Mouse (Mus musculus) limb, embryonic 13.5 days (tissue): ENCODE results near the gene Kat6b. TPM values are rescaled to one million over a fixed set of nuclear protein-coding genes. Genes with fewer than 3 reads are reported as not detected.
"Not testable (repeated sequence)": the region's sequence is repeated elsewhere in the genome, so short reads cannot be mapped to it uniquely, and the experiment has no call there.

Experiments used
- ATAC-seq: fragments of 200-750 bp; cut with Nextera tagmentation; 2 replicates; pipeline ENCODE4 v1.8.0; 2017; ENCODE audit warnings: low read depth, moderate number of reproducible peaks, moderate TSS enrichment; ENCODE audit not compliant: low FRiP score
- H3K27ac ChIP-seq: fragments of 300-500 bp; sonication (generic); 2 replicates; pipeline ENCODE4 v1.5.1; 2015; ENCODE audit warnings: inconsistent platforms, mild to moderate bottlenecking, moderate library complexity
- H3K27me3 ChIP-seq: fragments of 300-500 bp; sonication (generic); 2 replicates; pipeline ENCODE4 v1.6.1; 2015; ENCODE audit warnings: mild to moderate bottlenecking, inconsistent platforms
- H3K36me3 ChIP-seq: fragments of 300-500 bp; sonication (generic); 2 replicates; pipeline ENCODE4 v1.6.1; 2015; ENCODE audit warnings: inconsistent platforms, mild to moderate bottlenecking, moderate library complexity
- H3K4me1 ChIP-seq: fragments of 300-500 bp; sonication (generic); 2 replicates; pipeline ENCODE4 v1.6.1; 2015; ENCODE audit warnings: inconsistent platforms
- H3K4me2 ChIP-seq: fragments of 300-500 bp; sonication (generic); replicated peaks from 2 replicates; pipeline ENCODE4 v1.6.1; 2015; ENCODE audit warnings: inconsistent platforms, mild to moderate bottlenecking, moderate library complexity
- H3K4me3 ChIP-seq: fragments of 300-500 bp; sonication (generic); 2 replicates; pipeline ENCODE4 v1.5.1; 2015; ENCODE audit warnings: moderate library complexity, mild to moderate bottlenecking, inconsistent platforms
- H3K9ac ChIP-seq: fragments of 300-500 bp; sonication (generic); 2 replicates; pipeline ENCODE4 v1.6.1; 2015; ENCODE audit warnings: mild to moderate bottlenecking, inconsistent platforms
- H3K9me3 ChIP-seq: fragments of 300-500 bp; sonication (generic); 2 replicates; pipeline ENCODE4 v1.6.1; 2016; ENCODE audit warnings: inconsistent platforms
- WGBS: fragments of 180-500 bp; shearing (Covaris S2); methylation state at CpG from one replicate; pipeline ENCODE4 v1.1.7; 2015; 5-methylcytosine and 5-hydroxymethylcytosine counted together
- polyA plus RNA-seq: library from polyadenylated mRNA; unstranded; fragments of >200 nt; fragmentation: Nextera tagmentation; extraction: Ambion mirVana; gene quantifications from 2 replicates; pipeline ENCODE4 v1.2.1, GENCODE M21; 2015

The Kat6b gene
- polyA plus RNA-seq, 1 experiment from 2014 or later = 31.4 TPM

DNA sequence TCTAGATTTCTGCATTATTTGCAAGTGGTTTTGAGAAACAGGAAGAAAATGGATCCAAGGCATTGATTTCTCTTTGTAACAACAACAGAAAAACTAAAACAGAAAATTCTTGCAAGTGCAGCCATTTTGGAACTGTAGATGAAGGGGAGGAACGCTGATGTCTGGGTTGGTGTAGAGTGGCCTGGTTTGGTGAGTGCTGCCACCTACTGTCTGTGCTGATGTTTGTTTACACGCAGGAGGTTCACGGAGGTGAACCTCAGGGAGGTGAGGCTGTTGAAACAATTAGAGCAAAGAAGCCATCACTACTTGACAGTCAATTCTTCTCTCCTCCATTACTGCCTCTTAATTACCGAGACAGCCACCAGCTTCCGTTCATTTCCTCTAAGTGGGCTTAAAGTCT is 178.4 kb downstream of the Kat6b start:
- no peak overlapping the region for H3K4me2 ChIP-seq
- no peaks in the 10 kb centered on the region for H3K27me3 ChIP-seq
- no peak overlapping the region for H3K9ac ChIP-seq
- WGBS = 14% methylated on average over 5 of the region's 5 CpGs
- no peak overlapping the region for H3K27ac ChIP-seq
- no peaks in the 10 kb centered on the region for H3K9me3 ChIP-seq
- peaks cover 44% of the 10 kb centered on the region for H3K4me1 ChIP-seq
- H3K4me3 ChIP-seq = no peak overlapping the region
- peaks cover 58% of the 10 kb centered on the region for H3K36me3 ChIP-seq
- ATAC-seq = peak; percentile 78

DNA sequence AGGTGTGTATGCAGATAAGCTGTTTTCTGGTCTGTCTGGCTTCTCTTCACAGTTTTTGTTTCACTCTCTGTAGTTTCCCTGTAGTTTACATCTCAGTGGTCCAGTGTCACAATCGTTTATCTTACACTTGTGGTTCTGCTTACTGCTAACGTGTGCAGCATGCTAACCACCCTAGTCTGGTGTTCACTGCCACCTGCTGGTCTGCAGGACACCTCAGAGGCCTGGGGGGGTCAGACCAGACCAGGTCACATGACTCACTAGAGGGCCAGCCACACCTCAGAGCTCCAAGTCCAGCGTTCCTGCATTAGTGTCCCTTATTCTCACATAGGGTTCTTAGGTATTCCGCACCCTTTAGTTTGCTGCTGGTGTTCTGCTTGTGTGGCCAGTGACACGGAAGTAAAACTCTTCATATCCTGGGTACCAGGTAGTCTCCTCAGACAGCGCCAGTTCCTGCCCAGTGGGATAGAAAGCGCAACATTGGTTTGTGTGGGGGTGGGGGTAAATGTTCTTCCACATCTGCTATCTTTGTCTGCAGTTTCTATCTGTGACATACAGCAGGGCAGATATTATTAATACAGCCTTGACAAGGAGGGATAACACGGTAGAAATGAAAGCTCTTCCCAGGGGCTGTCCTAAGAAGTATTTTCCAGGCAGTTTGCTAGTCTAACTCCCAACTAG is 181.4 kb downstream of the Kat6b start:
- H3K4me1 ChIP-seq = peaks cover 28% of the 10 kb centered on the region
- H3K27me3 ChIP-seq = no peaks in the 10 kb centered on the region
- H3K9me3 ChIP-seq = no peaks in the 10 kb centered on the region
- 77% methylated on average over 8 of the region's 8 CpGs for WGBS
- peaks cover 79% of the 10 kb centered on the region for H3K36me3 ChIP-seq
- H3K4me2 ChIP-seq = no peak overlapping the region
- ATAC-seq = no peak
- H3K27ac ChIP-seq = no peak overlapping the region
- no peak overlapping the region for H3K4me3 ChIP-seq
- H3K9ac ChIP-seq = no peak overlapping the region

DNA sequence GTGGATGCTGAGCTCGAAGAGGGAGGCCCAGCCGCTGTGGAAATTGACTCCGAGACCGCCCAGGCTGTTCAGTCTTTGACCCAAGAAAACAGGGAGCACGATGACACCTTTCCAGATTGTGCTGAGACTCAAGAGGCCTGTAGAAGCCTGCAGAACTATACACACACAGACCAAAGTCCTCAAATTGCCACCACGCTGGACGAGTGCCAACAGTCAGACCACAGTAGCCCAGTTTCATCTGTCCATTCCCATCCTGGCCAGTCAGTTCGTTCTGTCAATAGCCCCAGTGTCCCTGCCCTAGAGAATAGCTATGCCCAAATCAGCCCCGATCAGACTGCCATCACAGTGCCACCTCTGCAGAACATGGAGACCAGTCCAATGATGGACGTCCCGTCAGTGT is 188.0 kb downstream of the Kat6b start:
- Histone ChIP-seq H3K4me3 (no peak overlapping the region), H3K4me2 (no peak overlapping the region), H3K9me3 (no peaks in the 10 kb centered on the region), H3K9ac (no peak overlapping the region), H3K36me3 (peaks cover 69% of the 10 kb centered on the region), H3K4me1 (peaks cover 32% of the 10 kb centered on the region), H3K27me3 (no peaks in the 10 kb centered on the region), H3K27ac (no peak overlapping the region)
- 89% methylated on average over 11 of the region's 11 CpGs for WGBS
- no peak for ATAC-seq

DNA sequence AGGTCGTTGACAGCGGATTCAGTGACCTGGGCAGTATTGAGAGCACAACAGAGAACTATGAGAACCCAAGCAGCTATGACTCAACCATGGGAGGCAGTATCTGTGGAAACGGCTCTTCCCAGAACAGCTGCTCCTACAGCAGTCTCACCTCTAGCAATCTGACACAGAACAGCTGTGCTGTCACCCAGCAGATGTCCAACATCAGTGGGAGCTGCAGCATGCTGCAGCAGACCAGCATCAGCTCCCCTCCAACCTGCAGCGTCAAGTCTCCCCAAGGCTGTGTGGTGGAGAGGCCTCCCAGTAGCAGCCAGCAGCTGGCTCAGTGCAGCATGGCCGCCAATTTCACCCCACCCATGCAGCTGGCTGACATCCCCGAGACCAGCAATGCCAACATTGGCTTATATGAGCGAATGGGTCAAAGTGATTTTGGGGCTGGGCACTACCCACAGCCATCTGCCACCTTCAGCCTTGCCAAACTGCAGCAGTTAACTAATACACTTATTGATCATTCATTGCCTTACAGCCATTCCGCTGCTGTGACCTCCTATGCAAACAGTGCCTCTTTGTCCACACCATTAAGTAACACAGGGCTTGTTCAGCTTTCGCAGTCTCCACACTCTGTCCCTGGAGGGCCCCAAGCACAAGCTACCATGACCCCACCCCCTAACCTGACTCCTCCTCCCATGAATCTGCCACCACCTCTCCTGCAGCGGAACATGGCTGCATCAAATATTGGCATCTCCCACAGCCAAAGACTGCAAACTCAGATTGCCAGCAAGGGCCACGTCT is 188.6 kb downstream of the Kat6b start:
- Histone ChIP-seq H3K9me3 (no peaks in the 10 kb centered on the region), H3K4me1 (peaks cover 38% of the 10 kb centered on the region), H3K27ac (no peak overlapping the region), H3K36me3 (peaks cover 63% of the 10 kb centered on the region), H3K4me3 (no peak overlapping the region), H3K4me2 (no peak overlapping the region), H3K9ac (no peak overlapping the region), H3K27me3 (no peaks in the 10 kb centered on the region)
- WGBS = 74% methylated on average over 11 of the region's 11 CpGs
- 0 out of 2 replicates have a peak, but pooled peaks have one; percentile 38 for ATAC-seq

GRCm38 (mm10) chr14:21670422-21671006 is 189.3 kb downstream of the Kat6b start:
- 92% methylated on average over 15 of the region's 15 CpGs for WGBS
- H3K9me3 ChIP-seq, H3K4me2 ChIP-seq, ATAC-seq, H3K27ac ChIP-seq, H3K27me3 ChIP-seq, H3K9ac ChIP-seq, H3K4me3 ChIP-seq: not testable (repeated sequence)
- peaks cover 56% of the 10 kb centered on the region for H3K36me3 ChIP-seq
- peaks cover 45% of the 10 kb centered on the region for H3K4me1 ChIP-seq

GRCm38 (mm10) chr14:21673100-21673499 is 191.9 kb downstream of the Kat6b start:
- no peak overlapping the region for H3K9ac ChIP-seq
- peaks cover 59% of the 10 kb centered on the region for H3K4me1 ChIP-seq
- no peaks in the 10 kb centered on the region for H3K27me3 ChIP-seq
- no peak overlapping the region for H3K4me2 ChIP-seq
- peak overlapping the region; percentile 61 for H3K27ac ChIP-seq
- no peak overlapping the region for H3K4me3 ChIP-seq
- ATAC-seq = no peak
- no peaks in the 10 kb centered on the region for H3K9me3 ChIP-seq
- WGBS = 36% methylated on average over 4 of the region's 4 CpGs
- H3K36me3 ChIP-seq = peaks cover 32% of the 10 kb centered on the region

DNA sequence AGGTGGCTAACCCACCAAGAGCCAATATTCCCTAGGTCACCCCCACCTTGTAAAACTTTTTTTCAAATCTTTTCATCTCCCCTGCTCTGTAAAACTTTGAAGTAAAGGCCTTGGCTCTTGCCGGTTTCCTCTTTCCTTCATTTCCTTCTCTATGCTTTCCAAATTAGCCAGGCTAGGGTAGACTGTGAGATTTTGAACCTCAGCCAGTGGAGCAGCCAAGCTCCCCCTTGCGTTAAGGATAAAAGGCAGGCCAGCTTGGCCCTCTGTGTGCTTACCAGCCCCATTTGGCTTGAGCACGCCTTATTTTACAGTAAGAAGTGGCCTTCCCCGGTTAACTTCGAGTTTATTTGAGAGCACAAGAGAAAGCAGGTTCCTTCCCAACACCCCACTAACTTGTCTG is 193.2 kb downstream of the Kat6b start:
- peak overlapping the region; percentile 76 for H3K27ac ChIP-seq
- H3K36me3 ChIP-seq = peaks cover 18% of the 10 kb centered on the region
- no peak overlapping the region for H3K9ac ChIP-seq
- no peaks in the 10 kb centered on the region for H3K9me3 ChIP-seq
- H3K4me3 ChIP-seq = no peak overlapping the region
- peak; percentile 61 for ATAC-seq
- peaks cover 63% of the 10 kb centered on the region for H3K4me1 ChIP-seq
- WGBS = 11% methylated on average over 5 of the region's 5 CpGs
- H3K4me2 ChIP-seq = no peak overlapping the region
- H3K27me3 ChIP-seq = no peaks in the 10 kb centered on the region

DNA sequence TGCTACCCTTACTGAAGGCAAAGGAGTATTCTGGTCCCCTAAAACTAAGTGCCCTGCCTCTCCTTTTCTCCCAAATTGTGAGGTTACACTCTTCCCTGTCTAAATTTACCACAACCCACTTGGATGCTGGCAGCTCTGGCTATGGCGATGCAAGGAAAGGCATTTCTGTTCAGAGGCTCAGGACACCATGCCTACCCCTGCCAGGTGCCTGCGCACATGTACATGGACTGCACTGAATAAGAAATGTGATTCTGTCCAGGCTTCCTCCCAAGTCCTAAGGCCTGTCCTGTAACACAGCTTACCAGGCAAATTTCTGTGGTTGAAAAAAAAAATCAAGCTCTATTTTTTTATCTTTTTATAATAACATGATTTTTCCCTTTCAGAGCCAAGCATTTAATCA is 195.0 kb downstream of the Kat6b start:
- 56% methylated on average over 2 of the region's 2 CpGs for WGBS
- H3K36me3 ChIP-seq = peaks cover under 1% of the 10 kb centered on the region; the same call in 1 of the 2 replicates
- H3K27me3 ChIP-seq = no peaks in the 10 kb centered on the region
- H3K9me3 ChIP-seq = no peaks in the 10 kb centered on the region
- H3K4me2 ChIP-seq = no peak overlapping the region
- H3K4me1 ChIP-seq = peaks cover 67% of the 10 kb centered on the region
- H3K4me3 ChIP-seq = no peak overlapping the region
- peak overlapping the region; percentile 59; the same call in 1 of the 2 replicates for H3K27ac ChIP-seq
- no peak for ATAC-seq
- H3K9ac ChIP-seq = no peak overlapping the region

DNA sequence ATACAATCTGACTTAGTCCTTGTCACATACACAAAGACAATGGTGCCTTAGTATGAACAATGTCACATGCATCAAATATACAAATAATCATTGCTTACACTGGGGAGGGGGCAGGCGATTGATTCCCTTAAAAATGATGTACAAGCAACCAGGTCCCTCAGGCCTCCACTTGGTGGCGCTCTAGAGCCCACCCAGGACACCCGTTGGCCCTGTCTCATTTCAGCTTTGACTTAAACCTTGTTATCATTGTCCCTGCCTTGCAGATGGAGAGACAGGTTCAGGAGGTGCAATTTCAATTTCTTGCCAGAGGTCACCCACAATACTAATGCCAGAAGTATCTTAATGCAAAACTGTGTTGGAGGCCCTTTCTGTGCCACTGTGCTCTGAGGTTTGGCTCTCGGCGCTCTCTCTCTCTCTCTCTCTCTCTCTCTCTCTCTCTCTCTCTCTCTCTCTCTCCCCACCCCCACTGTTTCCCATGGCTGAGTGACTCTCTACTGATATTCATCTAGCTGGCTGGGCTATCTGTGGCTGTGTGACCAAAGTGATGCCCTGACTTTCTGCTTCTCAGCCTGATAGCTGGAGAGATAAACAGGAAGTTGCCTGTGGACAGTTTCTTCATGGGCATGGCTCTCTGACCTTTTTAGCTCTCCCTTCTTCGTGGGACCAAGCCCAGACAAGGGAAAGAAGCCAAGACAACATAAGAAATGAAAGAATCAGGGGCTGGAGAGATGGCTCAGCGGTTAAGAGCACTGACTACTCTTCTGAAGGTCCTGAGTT is 197.5 kb downstream of the Kat6b start:
- Histone ChIP-seq H3K9ac (no peak overlapping the region), H3K4me1 (peaks cover 77% of the 10 kb centered on the region), H3K4me3 (no peak overlapping the region), H3K27me3 (no peaks in the 10 kb centered on the region), H3K36me3 (no peaks in the 10 kb centered on the region), H3K4me2 (no peak overlapping the region), H3K27ac (peak overlapping the region; percentile 44; the same call in 1 of the 2 replicates), H3K9me3 (no peaks in the 10 kb centered on the region)
- ATAC-seq = no peak
- WGBS = 51% methylated on average over 7 of the region's 7 CpGs

- Histone ChIP-seq H3K27me3 (no peaks in the 10 kb centered on the region), H3K9me3 (no peaks in the 10 kb centered on the region), H3K4me1 (peaks cover 77% of the 10 kb centered on the region), H3K36me3 (no peaks in the 10 kb centered on the region), H3K4me3 (no peak overlapping the region), H3K9ac (peak overlapping the region; percentile 39; the same call in 1 of the 2 replicates), H3K27ac (peak overlapping the region; percentile 84), H3K4me2 (peak overlapping the region; percentile 2; the same call in 1 of the 2 replicates)
- WGBS = 7% methylated on average over 8 of the region's 8 CpGs
- peak; percentile 33 for ATAC-seq
These were observed 198.5 kb downstream of the Kat6b start for GRCm38 (mm10) chr14:21679631-21680201.

DNA sequence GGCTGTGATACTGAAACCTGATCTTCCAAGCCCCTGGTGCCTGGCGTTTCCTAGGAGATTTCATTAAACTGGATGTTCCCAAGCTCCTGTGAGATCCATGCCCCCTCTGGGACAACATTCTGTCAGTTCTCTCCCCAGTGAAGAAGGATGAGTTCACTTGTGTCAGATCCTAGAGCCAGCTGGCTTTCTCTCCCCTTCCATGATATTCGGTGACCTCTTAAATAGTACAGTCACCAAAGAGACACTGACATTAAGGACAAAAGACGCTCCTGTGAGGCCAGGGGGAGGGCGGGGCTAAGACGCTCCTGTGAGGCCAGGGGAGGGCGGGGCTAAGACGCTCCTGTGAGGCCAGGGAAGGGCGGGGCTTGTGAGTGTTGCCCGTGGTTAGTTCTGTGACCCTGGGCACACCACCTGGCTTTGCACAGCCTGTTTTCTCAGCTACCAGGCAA is 201.5 kb downstream of the Kat6b start:
- ATAC-seq = no peak
- no peak overlapping the region for H3K9ac ChIP-seq

More for the DNA sequence above, 201.5 kb downstream of the Kat6b start:
- Histone ChIP-seq H3K27ac (no peak overlapping the region), H3K9me3 (no peaks in the 10 kb centered on the region), H3K36me3 (no peaks in the 10 kb centered on the region), H3K4me2 (peak overlapping the region; percentile 49), H3K27me3 (no peaks in the 10 kb centered on the region), H3K4me1 (peaks cover 78% of the 10 kb centered on the region), H3K4me3 (peak overlapping the region; percentile 8; the same call in 1 of the 2 replicates)
- WGBS = 4% methylated on average over 9 of the region's 9 CpGs
